Mouse (Mus musculus) stomach, embryonic 14.5 days (tissue): ENCODE measurements around the gene Grm2. TPM values are rescaled to one million over a fixed set of nuclear protein-coding genes. Genes with fewer than 3 reads are reported as not detected.

Experiments used
- ATAC-seq: fragments of 200-750 bp; cut with Nextera tagmentation; 2 replicates; pipeline ENCODE4 v1.8.0; 2017; ENCODE audit warnings: low read depth, moderate TSS enrichment; ENCODE audit not compliant: insufficient number of reproducible peaks, insufficient read depth, low FRiP score
- H3K27ac ChIP-seq: fragments of 300-500 bp; sonication (generic); 2 replicates; pipeline ENCODE4 v1.5.1; 2014; ENCODE audit warnings: mild to moderate bottlenecking, low read length, moderate library complexity, mixed read lengths
- H3K27me3 ChIP-seq: fragments of 300-500 bp; sonication (generic); 2 replicates; pipeline ENCODE4 v1.6.1; 2014; ENCODE audit warnings: low read length, control low read depth, mixed read lengths; ENCODE audit not compliant: control insufficient read depth, insufficient read depth
- H3K36me3 ChIP-seq: fragments of 300-500 bp; sonication (generic); 2 replicates; pipeline ENCODE4 v1.6.1; 2014; ENCODE audit warnings: mild to moderate bottlenecking, control low read depth, low read length, moderate library complexity, mixed read lengths; ENCODE audit not compliant: control insufficient read depth, insufficient read depth
- H3K4me1 ChIP-seq: fragments of 300-500 bp; sonication (generic); 2 replicates; pipeline ENCODE4 v1.6.1; 2014; ENCODE audit warnings: low read length, control low read depth, mixed read lengths; ENCODE audit not compliant: control insufficient read depth, insufficient read depth
- H3K4me2 ChIP-seq: fragments of 300-500 bp; sonication (generic); replicated peaks from 2 replicates; pipeline ENCODE4 v1.6.1; 2014; ENCODE audit warnings: low read depth, low read length, control low read depth
- H3K4me3 ChIP-seq: fragments of 300-500 bp; sonication (generic); 2 replicates; pipeline ENCODE4 v1.5.1; 2014; ENCODE audit warnings: low read depth, low read length, control low read depth
- H3K9ac ChIP-seq: fragments of 300-500 bp; sonication (generic); replicated peaks from 2 replicates; pipeline ENCODE4 v1.6.1; 2014; ENCODE audit warnings: low read depth, mild to moderate bottlenecking, control low read depth, low read length, moderate library complexity, mixed read lengths
- H3K9me3 ChIP-seq: fragments of 300-500 bp; sonication (generic); 2 replicates; pipeline ENCODE4 v1.6.1; 2016; ENCODE audit warnings: low read depth, low read length, control low read depth; ENCODE audit not compliant: control insufficient read depth
- WGBS: fragments of 180-500 bp; shearing (Covaris S2); extraction: QIAGEN DNeasy Blood & Tissue Kit; methylation state at CpG from one replicate; pipeline ENCODE4 v1.1.7; 2014; 5-methylcytosine and 5-hydroxymethylcytosine counted together
- polyA plus RNA-seq: library from polyadenylated mRNA; unstranded; fragments of >200 nt; fragmentation: Nextera tagmentation; extraction: Ambion mirVana; gene quantifications from 2 replicates; pipeline ENCODE4 v1.2.1, GENCODE M21; 2014

The Grm2 gene
- not detected in 2 replicates for polyA plus RNA-seq

- Histone ChIP-seq H3K36me3 (peaks cover 17% of the 10 kb centered on the region; the same call in 1 of the 2 replicates), H3K4me1 (no peaks in the 10 kb centered on the region), H3K9ac (no peak within 1 kb of the TSS), H3K4me2 (peak within 1 kb of the TSS; percentile 57), H3K27me3 (peaks cover 9% of the 10 kb centered on the region; the same call in 1 of the 2 replicates), H3K4me3 (peak within 1 kb of the TSS; percentile 30), H3K27ac (no peak within 1 kb of the TSS), H3K9me3 (no peaks in the 10 kb centered on the region)
- under 1% methylated on average over 39 of the region's 44 CpGs for WGBS
- ATAC-seq, result peak; percentile 77; the same call in 1 of the 2 replicates
These were observed at the start of gene Grm2 for GRCm38 (mm10) chr9:106655884-106656720. Gene Grm2 (minus strand): TSS chr9:106656082.

DNA sequence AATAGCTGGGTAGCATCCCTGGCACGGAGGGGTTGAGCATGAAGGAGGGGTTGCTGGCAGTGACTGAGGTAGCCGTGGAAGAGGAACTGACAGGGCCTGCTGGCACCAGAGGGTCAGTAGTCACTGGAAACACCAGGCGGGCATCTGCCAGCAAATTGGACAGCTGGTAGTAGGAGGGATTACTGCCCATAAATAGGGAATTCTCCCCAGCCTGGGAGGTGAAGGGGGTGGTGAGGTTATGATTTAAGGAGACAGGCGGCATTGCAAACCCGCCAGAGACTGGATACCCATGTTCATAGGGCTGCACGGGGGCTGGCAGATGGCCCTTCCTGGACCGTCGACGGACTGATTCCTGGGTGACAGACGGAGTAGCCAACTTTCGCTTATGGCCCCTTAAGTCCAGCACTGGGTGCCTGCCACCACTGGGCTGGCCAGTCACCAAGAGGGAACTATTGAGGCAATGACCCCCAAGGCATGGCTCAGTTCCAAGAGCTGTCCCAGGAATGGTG lies 37.1 kb upstream of the Grm2 start:
- H3K4me2 ChIP-seq, result no peak overlapping the region
- H3K4me1 ChIP-seq, result no peaks in the 10 kb centered on the region
- 92% methylated on average over 11 of the region's 11 CpGs for WGBS
- H3K27ac ChIP-seq, result no peak overlapping the region
- ATAC-seq, result no peak
- no peaks in the 10 kb centered on the region for H3K9me3 ChIP-seq
- H3K36me3 ChIP-seq, result peaks cover 27% of the 10 kb centered on the region
- H3K9ac ChIP-seq, result no peak overlapping the region
- H3K4me3 ChIP-seq, result no peak overlapping the region
- H3K27me3 ChIP-seq, result no peaks in the 10 kb centered on the region

- Histone ChIP-seq H3K4me3 (no peak overlapping the region), H3K27ac (no peak overlapping the region), H3K4me2 (no peak overlapping the region), H3K27me3 (no peaks in the 10 kb centered on the region), H3K4me1 (peaks cover 9% of the 10 kb centered on the region; the same call in 1 of the 2 replicates), H3K9ac (no peak overlapping the region), H3K9me3 (no peaks in the 10 kb centered on the region), H3K36me3 (peaks cover 16% of the 10 kb centered on the region)
- WGBS, result 85% methylated on average over 8 of the region's 8 CpGs
- ATAC-seq, result no peak
These were observed 33.0 kb upstream of the Grm2 start for GRCm38 (mm10) chr9:106688834-106689233.

- 33% methylated on average over 8 of the region's 8 CpGs for WGBS
- Histone ChIP-seq H3K4me3 (no peak overlapping the region), H3K4me1 (peaks cover 9% of the 10 kb centered on the region; the same call in 1 of the 2 replicates), H3K36me3 (peaks cover 3% of the 10 kb centered on the region; the same call in 1 of the 2 replicates), H3K27ac (no peak overlapping the region), H3K4me2 (no peak overlapping the region; the same call in 1 of the 2 replicates), H3K9ac (no peak overlapping the region), H3K27me3 (no peaks in the 10 kb centered on the region), H3K9me3 (no peaks in the 10 kb centered on the region)
- ATAC-seq, result peak; percentile 46
These were observed 31.2 kb upstream of the Grm2 start for GRCm38 (mm10) chr9:106686983-106687650.

DNA sequence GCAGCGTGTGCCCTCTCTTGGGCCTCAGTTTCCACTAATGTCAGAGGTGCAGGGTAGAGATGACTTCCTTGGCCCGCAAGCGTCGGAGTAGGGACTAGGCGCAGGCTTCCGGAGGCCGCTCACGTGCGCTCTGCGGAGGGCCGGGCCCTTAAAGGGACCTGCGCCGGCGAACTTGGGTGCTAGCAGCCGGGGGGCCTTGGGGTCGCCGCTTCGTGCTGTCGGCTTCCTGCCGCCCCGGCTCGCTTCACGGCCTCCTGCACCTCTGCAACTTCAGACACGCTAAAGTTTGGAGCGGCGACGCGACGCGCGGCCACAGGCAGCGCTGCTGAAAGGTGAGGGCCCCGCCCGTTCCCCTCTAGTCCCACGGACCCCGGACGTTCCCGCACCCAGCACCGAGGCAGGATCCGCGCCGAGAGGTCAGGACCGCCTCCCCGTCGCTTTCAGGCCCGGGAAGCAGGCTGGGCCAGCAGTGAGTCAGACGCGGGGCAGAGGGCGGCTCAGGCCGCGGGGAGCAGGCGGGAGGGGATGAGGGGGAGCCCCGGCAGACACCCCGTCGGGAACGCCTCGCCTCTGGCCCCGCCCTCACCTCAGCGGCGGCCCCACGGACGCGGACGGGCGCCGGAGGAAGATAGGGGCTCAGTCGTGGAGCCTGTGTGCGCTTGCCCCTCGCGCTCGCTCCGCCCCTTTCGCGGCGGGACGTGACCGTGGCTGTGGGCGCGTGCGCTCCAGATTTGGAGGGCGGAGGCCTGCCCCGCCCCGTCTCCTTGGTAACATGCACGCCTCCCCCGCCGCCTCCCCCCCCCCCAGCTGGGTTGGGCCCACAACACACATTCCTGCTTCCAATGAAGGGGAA lies 29.6 kb upstream of the Grm2 start, which contains the start of gene Tex264:
Gene Tex264, minus strand, starts transcription at position 679 of the 853 bp plus-strand sequence.
- Histone ChIP-seq H3K27me3 (no peaks in the 10 kb centered on the region), H3K36me3 (peaks cover 8% of the 10 kb centered on the region; the same call in 1 of the 2 replicates), H3K27ac (peak within 1 kb of the TSS; percentile 91), H3K4me3 (peak within 1 kb of the TSS; percentile 79), H3K4me1 (peaks cover 9% of the 10 kb centered on the region; the same call in 1 of the 2 replicates), H3K9ac (peak within 1 kb of the TSS; percentile 71), H3K9me3 (no peaks in the 10 kb centered on the region), H3K4me2 (peak within 1 kb of the TSS; percentile 94)
- peak; percentile 89 for ATAC-seq
- WGBS, result under 1% methylated on average over 86 of the region's 86 CpGs

DNA sequence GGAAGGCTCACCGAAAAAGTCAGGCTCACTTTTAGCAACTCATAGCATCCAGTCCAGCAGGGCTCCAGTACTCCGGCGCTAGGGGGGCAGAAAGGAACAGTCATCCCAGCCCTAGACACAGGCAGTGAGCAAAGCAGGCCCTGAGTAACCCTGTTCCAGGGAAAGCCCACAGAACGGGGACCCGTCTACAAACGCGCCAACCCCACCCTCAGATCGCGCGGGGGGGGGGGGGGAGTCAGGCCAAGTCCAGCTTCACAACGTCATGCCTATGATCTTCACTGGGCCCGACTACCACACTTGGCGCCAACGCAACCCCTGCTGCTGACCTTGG lies 29.0 kb upstream of the Grm2 start:
- WGBS, result 2% methylated on average over 11 of the region's 14 CpGs
- Histone ChIP-seq H3K36me3 (peaks cover 13% of the 10 kb centered on the region; the same call in 1 of the 2 replicates), H3K9me3 (no peaks in the 10 kb centered on the region), H3K4me1 (peaks cover 9% of the 10 kb centered on the region; the same call in 1 of the 2 replicates), H3K4me3 (peak overlapping the region; percentile 79), H3K27ac (peak overlapping the region; percentile 91; the same call in 1 of the 2 replicates), H3K9ac (peak overlapping the region; percentile 71), H3K27me3 (no peaks in the 10 kb centered on the region), H3K4me2 (peak overlapping the region; percentile 94)
- 0 out of 2 replicates have a peak, but pooled peaks have one; percentile 8 for ATAC-seq

DNA sequence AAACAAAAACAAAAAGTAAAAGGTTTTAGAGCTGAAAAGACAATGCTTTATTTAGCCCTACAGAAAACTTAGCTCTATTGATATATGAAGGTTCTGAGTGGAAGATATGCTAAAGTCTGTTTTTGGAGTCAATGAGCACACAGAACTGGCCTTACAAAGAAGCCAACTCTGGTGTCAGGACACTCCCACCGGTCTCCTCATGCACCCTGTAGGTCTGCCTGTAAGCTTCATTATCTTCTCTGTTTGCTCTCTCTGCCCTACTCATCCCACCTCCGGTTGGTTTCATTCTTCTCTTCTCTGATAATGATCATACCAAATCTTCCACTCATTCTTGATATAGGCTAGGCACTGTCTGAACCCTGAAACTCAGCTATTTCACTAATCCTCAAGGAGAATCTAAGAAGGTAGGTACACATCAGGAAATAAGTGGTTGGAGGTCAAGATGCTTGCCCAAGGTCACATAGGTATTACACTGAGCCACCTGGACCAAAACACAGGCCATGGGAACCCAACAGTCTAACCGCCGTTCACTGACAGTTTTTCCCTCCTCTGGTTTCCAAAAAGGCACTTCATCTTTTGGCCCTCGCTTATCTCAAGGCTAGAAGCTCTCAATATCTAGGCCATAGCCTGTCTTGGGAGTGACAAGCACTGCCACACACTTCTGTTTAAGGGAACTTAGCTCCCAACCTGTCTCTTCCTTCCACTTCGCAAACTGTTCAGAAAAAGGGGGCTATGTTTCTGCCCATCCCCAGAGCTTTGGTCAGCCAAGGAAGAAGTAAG lies 28.4 kb upstream of the Grm2 start:
- Histone ChIP-seq H3K4me3 (peak overlapping the region; percentile 79), H3K9me3 (no peaks in the 10 kb centered on the region), H3K27ac (no peak overlapping the region; the same call in 1 of the 2 replicates), H3K4me1 (peaks cover 9% of the 10 kb centered on the region; the same call in 1 of the 2 replicates), H3K36me3 (peaks cover 17% of the 10 kb centered on the region; the same call in 1 of the 2 replicates), H3K9ac (0 out of 2 replicates have a peak overlapping the region, but pooled peaks have one; percentile 71), H3K27me3 (no peaks in the 10 kb centered on the region), H3K4me2 (peak overlapping the region; percentile 94)
- WGBS, result 74% methylated on average over 6 of the region's 6 CpGs
- no peak for ATAC-seq
